Comparison of ENCODE assay signal across 15 mouse cellular contexts in the genomic region with DNA sequence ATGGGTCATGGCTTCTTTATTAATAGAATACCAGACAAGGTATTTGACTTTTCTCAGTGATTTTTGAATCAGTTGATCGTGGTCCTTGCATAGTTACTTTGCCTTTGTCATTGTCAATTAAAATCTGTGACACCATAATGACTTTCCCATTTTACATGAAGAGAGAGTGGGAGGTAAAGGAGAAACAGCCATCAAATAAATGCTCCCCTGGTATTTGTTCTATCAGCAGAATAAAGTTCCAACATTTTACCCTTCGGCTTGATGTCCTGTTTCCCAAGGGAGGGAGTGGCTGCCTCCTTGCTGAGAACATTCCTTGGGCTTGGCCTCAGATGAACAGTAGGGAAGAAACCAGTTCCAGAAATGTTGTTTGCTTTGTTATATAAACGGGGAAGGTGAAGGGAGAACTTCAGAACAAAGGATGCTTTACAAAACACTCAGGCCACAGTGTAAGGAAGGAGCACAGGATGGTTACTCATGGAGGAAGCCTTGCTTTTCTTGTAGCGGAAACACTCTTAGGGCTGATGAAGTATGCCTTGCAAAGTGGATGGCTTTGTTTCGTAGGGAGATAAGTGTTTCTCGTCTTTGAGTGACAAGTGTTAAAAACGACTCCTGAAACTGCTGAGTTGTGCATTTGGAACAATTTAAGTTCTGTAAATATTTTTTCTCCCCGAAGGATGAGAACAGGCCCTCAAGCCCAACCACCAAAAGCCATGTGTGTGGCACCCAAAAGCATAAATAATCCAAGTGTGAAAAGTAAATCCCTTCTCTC.
"Had no signal": no experiment of that assay in that cellular context is flagged by ENCODE, and none has a peak within 500 bp of the region (broad histone marks: within the 10 kb centered on the region; RNA-seq: fewer than 3 reads in every experiment).

No protein-coding gene starts in this region.

- H3K9ac ChIP-seq: liver, embryonic 15.5 days; midbrain, embryonic 12.5 days; stomach, embryonic 15.5 days had no signal

- H3K4me1 ChIP-seq: limb, embryonic 10.5 days; liver, embryonic 15.5 days; megakaryocyte, embryonic 14.5 days; midbrain, embryonic 12.5 days; stomach, embryonic 15.5 days had no signal

- H3K27ac ChIP-seq: kidney, postnatal 0 days; left cerebral cortex, adult 2 months; limb, embryonic 10.5 days; liver, embryonic 15.5 days; macrophage; midbrain, embryonic 12.5 days; stomach, embryonic 15.5 days had no signal

- H3K36me3 ChIP-seq: limb, embryonic 10.5 days; liver, embryonic 15.5 days; midbrain, embryonic 12.5 days; stomach, embryonic 15.5 days had no signal

- H3K27me3 ChIP-seq: liver, embryonic 15.5 days; megakaryocyte, embryonic 14.5 days; midbrain, embryonic 12.5 days; stomach, embryonic 15.5 days had no signal

- ATAC-seq: intestine, embryonic 16.5 days had no signal

- H3K4me2 ChIP-seq: liver, embryonic 11.5 days; liver, embryonic 15.5 days; midbrain, embryonic 12.5 days; stomach, embryonic 15.5 days had no signal

- DNase-seq: kidney, adult 2 months; kidney, postnatal 4 days; right cerebral cortex, postnatal 14 days; thymus, adult 2 months; thymus, postnatal 25 days had no signal

- H3K9me3 ChIP-seq: limb, embryonic 10.5 days; liver, embryonic 15.5 days; megakaryocyte, embryonic 14.5 days; midbrain, embryonic 12.5 days; stomach, embryonic 15.5 days had no signal

- H3K4me3 ChIP-seq: left cerebral cortex, adult 2 months; limb, embryonic 10.5 days; liver, embryonic 15.5 days; megakaryocyte, embryonic 14.5 days; midbrain, embryonic 12.5 days; stomach, embryonic 15.5 days had no signal
